In the genomic region with DNA sequence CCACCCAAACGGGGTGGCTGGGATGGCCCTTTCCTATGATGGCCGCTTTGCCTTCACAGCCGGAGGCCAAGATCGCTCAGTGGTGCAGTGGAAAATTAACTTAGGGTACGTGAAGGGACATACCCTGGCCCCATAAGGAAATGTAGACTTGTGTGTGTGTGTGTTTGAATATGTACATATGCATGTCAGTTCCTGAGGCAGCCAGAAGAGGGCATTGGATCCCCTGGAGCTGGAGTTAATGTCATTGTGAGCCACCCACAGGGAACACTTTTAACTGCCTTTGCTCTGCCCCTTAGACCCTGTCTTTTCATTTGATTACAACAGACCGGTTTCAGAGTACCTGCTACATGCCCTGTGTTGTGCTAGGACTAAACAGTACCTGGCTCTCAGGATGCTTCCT, we compare ENCODE assay signal across 9 mouse cellular contexts. TPM values are rescaled to one million over a fixed set of nuclear protein-coding genes. Genes with fewer than 3 reads are reported as not detected.
A peak's percentile ranks its signal among the peaks of the same experiment; 100 is the strongest.
DNase-seq lines count a peak whose midpoint lies in the region; ATAC-seq and TF ChIP-seq lines count a peak whose summit lies in the region.
"Had no signal": no experiment of that assay in that cellular context is flagged by ENCODE, and none has a peak within 500 bp of the region (broad histone marks: within the 10 kb centered on the region; RNA-seq: fewer than 3 reads in every experiment).

No protein-coding gene starts in this region.

- no peaks in the 10 kb centered on the region for H3K27me3 ChIP-seq in heart, postnatal 0 days (ENCODE audit: control insufficient read depth, insufficient read depth, low read length)

- intact Hi-C loops in heart, postnatal 10 days (cut with DNase I) = loop anchor here (5.0 kb wide), 1 partner anchor 44 kb away; a partner anchor contains a TSS

- no peak overlapping the region for H3K9ac ChIP-seq in heart, postnatal 0 days (replicated peaks; ENCODE audit: low read depth, low read length)

- TF ChIP-seq POLR2A in lung, adult 2 months (IDR thresholded peaks at IDR 0.05; ENCODE audit: borderline replicate concordance, extremely low read depth, low read depth, low read length) = no peak
- no peak for TF ChIP-seq POLR2A in bone marrow macrophage, adult 2 months (IDR thresholded peaks at IDR 0.05; ENCODE audit: borderline replicate concordance, low read depth, low read length)

- ATAC-seq in heart, postnatal 0 days (ENCODE audit: insufficient read depth, low read depth) = no peak

- H3K27ac ChIP-seq in heart, postnatal 0 days (ENCODE audit: low read depth) = no peak overlapping the region
- H3K27ac ChIP-seq in bone marrow macrophage, adult 2 months (ENCODE audit: insufficient read depth, low read depth, low read length) = no peak overlapping the region

- 91% methylated on average over 6 of the region's 6 CpGs for WGBS in heart, postnatal 0 days
- 94% methylated on average over 6 of the region's 6 CpGs for WGBS in lung, adult 2 months

- no peak for TF ChIP-seq EP300 in heart, postnatal 0 days (IDR thresholded peaks at IDR 0.05; ENCODE audit: low read depth)

- H3K9me3 ChIP-seq in heart, postnatal 0 days (replicated peaks; ENCODE audit: control insufficient read depth, low read length) = no peaks in the 10 kb centered on the region

- no peak for DNase-seq in heart, postnatal 0 days (ENCODE audit: low spot score)
- no peak for DNase-seq in heart, postnatal 10 days
- peak; percentile 8 for DNase-seq in lung, postnatal 36 days
- DNase-seq in lung, adult 2 months = no peak
- DNase-seq in thymus, postnatal 4 days = peak; percentile 67
- DNase-seq in adrenal gland, postnatal 10 days = no peak
- no peak for DNase-seq in right cerebral cortex, postnatal 4 days
- DNase-seq: cerebellum, postnatal 25 days had no signal

- H3K36me3 ChIP-seq in heart, postnatal 0 days (replicated peaks; ENCODE audit: control insufficient read depth, insufficient read depth, low read length) = no peaks in the 10 kb centered on the region

- no peak overlapping the region for H3K4me2 ChIP-seq in heart, postnatal 0 days (ENCODE audit: low read depth, low read length)

- peaks cover 21% of the 10 kb centered on the region for H3K4me1 ChIP-seq in heart, postnatal 0 days (ENCODE audit: control insufficient read depth, insufficient read depth)
- no peaks in the 10 kb centered on the region for H3K4me1 ChIP-seq in lung, adult 2 months (ENCODE audit: control insufficient read depth, insufficient read depth, low read length)
- H3K4me1 ChIP-seq in bone marrow macrophage, adult 2 months (ENCODE audit: control insufficient read depth, insufficient read depth, low read length) = no peaks in the 10 kb centered on the region

- TF ChIP-seq CTCF in heart, postnatal 0 days (IDR thresholded peaks at IDR 0.05; ENCODE audit: low read depth) = peak; percentile 19; the same call in 1 of the 2 replicates
- no peak for TF ChIP-seq CTCF in lung, adult 2 months (IDR thresholded peaks at IDR 0.05; ENCODE audit: insufficient read depth, low read length)
- TF ChIP-seq CTCF in bone marrow macrophage, adult 2 months (IDR thresholded peaks at IDR 0.05; ENCODE audit: low read depth, low read length) = peak; percentile 24; the same call in 1 of the 2 replicates

- no peak overlapping the region for H3K4me3 ChIP-seq in heart, postnatal 0 days (ENCODE audit: low read depth, low read length)
- no peak overlapping the region for H3K4me3 ChIP-seq in lung, adult 2 months (replicated peaks; ENCODE audit: extremely low read depth, low read depth, low read length)
- no peak overlapping the region for H3K4me3 ChIP-seq in bone marrow macrophage, adult 2 months (ENCODE audit: insufficient read depth, low read length)

RNA-seq across cellular contexts. Expression of a gene that starts 45.1 kb away (rescaled TPM):
- total RNA-seq in heart, postnatal 0 days (2014; rRNA removed; ENCODE audit: low replicate concordance) = 10.2 and 11.2 TPM in 2 replicates
- 6.6 TPM in 2 replicates for polyA plus RNA-seq in heart, postnatal 0 days (2015; fragmentation: Nextera tagmentation; extraction: Ambion mirVana)
- 10 to 100 TPM; 11.9 to 14.2 TPM for total RNA-seq in heart, postnatal 10 days (2021)
- 9.4 and 11.9 TPM in 2 replicates for polyA plus RNA-seq in lung, adult 2 months (2012; rRNA removed)
- 2.7 and 3.3 TPM in 2 replicates for polyA plus RNA-seq in bone marrow macrophage, adult 2 months (2012; ENCODE audit: insufficient read depth, insufficient read length, missing spikeins)
- 10 to 100 TPM; 14.1 to 20.6 TPM for total RNA-seq in adrenal gland, postnatal 10 days (2021)

RNA-seq across cellular contexts. Expression of a gene that starts 46.6 kb away (rescaled TPM):
- total RNA-seq in heart, postnatal 0 days (2014; rRNA removed; ENCODE audit: low replicate concordance) = 3.1 and 7.3 TPM in 2 replicates
- 3.1 and 4.0 TPM in 2 replicates for polyA plus RNA-seq in heart, postnatal 0 days (2015; fragmentation: Nextera tagmentation; extraction: Ambion mirVana)
- total RNA-seq in heart, postnatal 10 days (2021) = 1 to 10 TPM; 1.5 to 1.7 TPM
- 6.3 and 9.1 TPM in 2 replicates for polyA plus RNA-seq in lung, adult 2 months (2012; rRNA removed)
- polyA plus RNA-seq in bone marrow macrophage, adult 2 months (2012; ENCODE audit: insufficient read depth, insufficient read length, missing spikeins) = 0.32 and 0.79 TPM in 2 replicates
- total RNA-seq in adrenal gland, postnatal 10 days (2021) = under 1 TPM; 0.39 to 0.73 TPM

Comparison
In these comparisons a context has a peak if more than half of its experiments do, and no peak if none do; other contexts are left out.
1. DNase-seq: peak in lung, postnatal 36 days (single experiment) and thymus, postnatal 4 days (single experiment); none in heart, postnatal 0 days (single experiment), heart, postnatal 10 days (0 of 2), lung, adult 2 months (single experiment), adrenal gland, postnatal 10 days (single experiment) and right cerebral cortex, postnatal 4 days (single experiment).